Mouse (Mus musculus): ENCODE data around the gene Coq4.

The Coq4 gene

GRCm38 (mm10) chr2:29792772-29793487 is 5.6 kb downstream of the Coq4 start:
- DNase-seq (ENCODE audit: low read depth, low spot score), result no peak

- peak; percentile 82 for DNase-seq (ENCODE audit: low read depth, low spot score)
These were observed 15.0 kb downstream of the Coq4 start, which contains the start of gene Slc27a4 for GRCm38 (mm10) chr2:29802075-29802826. Slc27a4 (plus strand) TSS chr2:29802634.

- no peak for DNase-seq (ENCODE audit: low read depth, low spot score)
These were observed 15.5 kb downstream of the Coq4 start for GRCm38 (mm10) chr2:29802827-29803201.

GRCm38 (mm10) chr2:29803400-29803831 is 16.1 kb downstream of the Coq4 start:
- no peak for DNase-seq (ENCODE audit: low read depth, low spot score)

GRCm38 (mm10) chr2:29815678-29816371 is 28.5 kb downstream of the Coq4 start:
- DNase-seq (ENCODE audit: low read depth, low spot score), result no peak

GRCm38 (mm10) chr2:29817426-29818232 is 30.3 kb downstream of the Coq4 start:
- peak; percentile 74 for DNase-seq (ENCODE audit: low read depth, low spot score)

GRCm38 (mm10) chr2:29819363-29819762 is 32.1 kb downstream of the Coq4 start:
- DNase-seq (ENCODE audit: low read depth, low spot score), result no peak

GRCm38 (mm10) chr2:29820025-29820817 is 32.9 kb downstream of the Coq4 start, which contains the start of gene Urm1:
Urm1 (plus strand) TSS chr2:29820075.
- peak; percentile 56 for DNase-seq (ENCODE audit: low read depth, low spot score)

GRCm38 (mm10) chr2:29826318-29826925 is 39.1 kb downstream of the Coq4 start:
- DNase-seq (ENCODE audit: low read depth, low spot score), result no peak

GRCm38 (mm10) chr2:29826926-29827708 is 39.8 kb downstream of the Coq4 start:
- DNase-seq (ENCODE audit: low read depth, low spot score), result peak; percentile 94

- DNase-seq (ENCODE audit: low read depth, low spot score), result no peak
These were observed 40.4 kb downstream of the Coq4 start for GRCm38 (mm10) chr2:29827709-29828024.

- DNase-seq (ENCODE audit: low read depth, low spot score), result no peak
These were observed 43.8 kb downstream of the Coq4 start for GRCm38 (mm10) chr2:29831106-29831505.

- DNase-seq (ENCODE audit: low read depth, low spot score), result no peak
These were observed 46.5 kb downstream of the Coq4 start for GRCm38 (mm10) chr2:29833796-29834195.

GRCm38 (mm10) chr2:29835391-29835899 is 48.2 kb downstream of the Coq4 start:
- DNase-seq (ENCODE audit: low read depth, low spot score), result no peak

GRCm38 (mm10) chr2:29839460-29839859 is 52.2 kb downstream of the Coq4 start:
- no peak for DNase-seq (ENCODE audit: low read depth, low spot score)

- DNase-seq (ENCODE audit: low read depth, low spot score), result no peak
These were observed 56.2 kb downstream of the Coq4 start for GRCm38 (mm10) chr2:29843231-29844105.

- no peak for DNase-seq (ENCODE audit: low read depth, low spot score)
These were observed 56.8 kb downstream of the Coq4 start for GRCm38 (mm10) chr2:29844115-29844514.

GRCm38 (mm10) chr2:29844661-29845060 is 57.4 kb downstream of the Coq4 start:
- DNase-seq (ENCODE audit: low read depth, low spot score), result no peak

Data from retina, postnatal 7 days (tissue).